Mouse (Mus musculus): ENCODE data around the gene Prps1l3.
"Not testable (repeated sequence)": the region's sequence is repeated elsewhere in the genome, so short reads cannot be mapped to it uniquely, and the experiment has no call there.

The Prps1l3 gene

DNA sequence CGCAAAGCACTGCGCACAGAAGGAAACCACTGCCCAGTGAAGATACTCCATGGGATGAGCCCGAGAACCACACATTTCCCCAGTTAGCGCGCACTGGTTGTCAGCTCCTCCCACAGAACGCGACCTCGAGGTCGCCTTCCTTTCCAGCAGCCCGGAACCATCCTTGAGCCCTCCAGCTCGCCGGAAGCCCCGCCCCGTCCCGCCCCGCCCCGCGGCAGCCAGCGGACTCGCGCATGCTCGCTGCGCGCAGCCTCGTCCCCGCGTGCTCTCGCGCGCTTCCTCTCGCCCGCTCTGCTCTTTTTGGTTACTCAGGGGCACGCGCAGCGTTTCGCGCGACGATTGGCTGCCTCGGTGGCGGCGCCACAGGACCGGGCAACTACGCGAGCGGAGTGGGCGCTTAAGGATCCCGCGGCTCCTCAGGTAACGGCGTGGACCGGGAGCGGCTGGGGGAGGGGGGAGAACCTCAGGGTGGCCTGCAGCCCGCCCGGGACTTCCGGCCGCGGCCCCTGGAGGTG is at the start of gene Prps1l3, which contains the start of gene Mipol1:
Prps1l3 (plus strand) TSS at position 221 of the 515 bp plus-strand sequence.
Mipol1 (plus strand) TSS at position 236 of the 515 bp plus-strand sequence.
- DNase-seq (ENCODE audit: low read depth, low spot score): peak; percentile 93

DNA sequence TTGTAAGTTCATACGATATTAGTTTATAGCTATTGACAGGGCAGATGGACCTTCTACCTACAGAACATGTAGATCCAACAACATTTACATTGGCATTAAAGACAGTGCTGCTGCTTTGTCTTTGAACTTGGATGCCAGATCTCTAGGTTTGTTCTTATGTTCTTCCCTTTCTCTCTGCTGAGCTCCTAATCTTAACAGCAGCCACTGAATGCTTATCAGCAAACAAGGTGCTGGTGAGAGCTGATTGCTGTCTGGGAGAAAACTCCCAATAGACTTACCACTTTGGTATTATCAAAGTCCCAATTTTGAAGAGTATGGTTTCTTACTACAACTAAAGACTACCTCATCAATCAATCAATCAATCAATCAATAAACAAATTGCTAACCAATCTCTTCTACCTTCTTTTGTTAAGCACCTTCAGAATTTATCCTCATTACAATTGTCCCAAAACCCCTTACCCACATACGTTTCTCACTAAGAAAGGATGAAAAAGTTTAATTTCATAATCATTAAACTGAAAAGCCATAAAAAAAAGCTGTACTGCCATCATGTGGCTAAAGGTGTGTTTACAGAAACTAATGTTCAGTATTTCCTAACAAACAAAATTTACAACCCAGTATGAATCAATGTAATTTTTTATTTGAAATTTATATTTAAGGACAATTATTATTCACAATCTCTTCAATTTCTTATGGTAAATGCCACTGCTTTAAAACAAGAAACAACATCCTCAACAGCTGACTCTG is 45.6 kb upstream of the Prps1l3 start:
- DNase-seq (ENCODE audit: low read depth, low spot score): no peak

DNA sequence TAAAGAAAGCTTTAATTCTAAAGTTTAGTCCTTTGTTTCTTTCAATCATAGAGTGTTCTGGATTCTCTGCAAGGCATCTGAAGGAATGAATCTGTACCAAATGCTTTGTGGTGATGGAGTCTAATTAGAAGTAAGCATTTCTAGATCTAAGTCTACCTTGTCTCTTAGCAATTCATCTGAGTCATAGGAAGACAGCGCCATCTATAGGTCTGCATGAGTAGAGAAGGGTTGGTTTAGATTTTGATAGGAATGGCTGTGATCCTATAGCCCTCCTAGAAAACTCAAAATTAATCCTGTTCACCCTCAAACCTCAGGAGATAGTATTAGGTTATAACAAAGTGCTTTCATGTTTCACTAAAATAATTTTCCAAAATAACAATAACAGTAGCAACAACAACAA is 44.7 kb upstream of the Prps1l3 start:
- peak; percentile 51 for DNase-seq (ENCODE audit: low read depth, low spot score)

DNA sequence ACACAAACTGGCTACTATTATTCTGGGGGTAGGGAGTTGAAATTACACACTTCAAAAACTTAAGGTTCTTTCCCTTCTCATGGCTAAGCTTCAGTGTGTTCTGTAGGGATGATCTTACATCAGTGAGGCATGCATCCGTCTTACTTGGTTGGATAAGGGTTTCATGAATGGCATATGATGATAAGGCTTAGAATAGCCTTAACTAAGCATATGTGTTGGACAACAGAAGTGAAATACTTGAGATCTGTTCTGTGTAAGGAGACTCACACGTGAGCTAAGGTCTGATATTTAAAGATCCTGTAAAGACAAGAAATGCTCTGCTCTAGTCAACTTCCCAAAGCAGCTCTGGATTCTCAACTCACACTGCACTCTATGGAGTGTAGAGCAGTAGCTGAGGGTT is 44.1 kb upstream of the Prps1l3 start:
- DNase-seq (ENCODE audit: low read depth, low spot score): no peak

DNA sequence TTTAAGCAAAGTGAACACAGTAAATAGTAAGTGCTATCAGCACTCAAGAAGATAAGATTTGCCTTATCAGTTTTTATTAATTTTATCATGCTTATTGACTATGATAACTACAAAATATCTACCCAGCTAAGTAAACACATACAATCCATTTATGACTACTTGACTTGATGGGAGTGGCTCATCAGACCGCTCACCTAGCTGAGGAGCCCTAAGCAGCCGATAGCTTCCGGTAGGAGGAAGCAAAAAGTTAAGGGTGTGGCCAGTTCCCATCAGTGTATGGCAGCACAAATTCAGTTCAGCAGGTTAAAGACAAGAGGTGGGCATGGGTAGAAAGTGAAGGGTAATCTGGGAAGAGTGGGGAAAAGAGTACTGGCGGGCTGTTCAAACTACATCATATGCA is 43.2 kb upstream of the Prps1l3 start:
- no peak for DNase-seq (ENCODE audit: low read depth, low spot score)

DNA sequence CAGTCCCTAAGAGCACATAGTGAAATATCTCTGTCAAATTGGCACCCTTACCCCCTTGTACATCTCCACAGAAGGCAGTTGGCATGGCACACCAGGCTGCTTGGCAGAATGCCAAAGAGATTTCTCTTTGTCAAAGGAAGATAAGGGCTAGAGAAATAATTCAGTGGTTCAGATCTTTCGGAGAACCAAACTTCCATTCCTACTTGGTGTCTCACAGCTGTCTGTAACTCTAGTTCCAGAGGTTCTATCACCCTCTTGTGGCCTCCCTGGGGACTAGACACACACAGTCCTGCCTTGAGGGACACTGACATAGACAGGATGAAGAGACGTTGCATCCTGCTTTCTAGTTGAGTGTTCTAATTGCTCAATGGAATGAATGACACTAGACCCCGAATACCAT is 35.6 kb upstream of the Prps1l3 start:
- peak; percentile 34 for DNase-seq (ENCODE audit: low read depth, low spot score)

DNA sequence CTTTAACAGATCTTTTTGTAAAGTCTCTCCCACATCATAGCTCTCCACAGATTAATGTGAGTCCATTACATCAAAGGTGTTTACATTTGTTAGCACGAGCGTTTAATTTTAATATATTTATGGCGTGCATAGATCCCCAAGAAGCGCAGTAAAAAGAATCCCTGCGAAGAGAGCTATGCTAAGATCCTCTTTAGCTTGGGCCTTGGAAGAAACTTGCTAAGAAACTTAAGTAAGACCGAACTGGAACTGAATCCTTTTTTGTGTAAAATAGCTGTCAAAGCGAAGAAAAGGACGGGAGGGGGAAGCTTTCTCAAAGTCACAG is 34.0 kb upstream of the Prps1l3 start:
- no peak for DNase-seq (ENCODE audit: low read depth, low spot score)

DNA sequence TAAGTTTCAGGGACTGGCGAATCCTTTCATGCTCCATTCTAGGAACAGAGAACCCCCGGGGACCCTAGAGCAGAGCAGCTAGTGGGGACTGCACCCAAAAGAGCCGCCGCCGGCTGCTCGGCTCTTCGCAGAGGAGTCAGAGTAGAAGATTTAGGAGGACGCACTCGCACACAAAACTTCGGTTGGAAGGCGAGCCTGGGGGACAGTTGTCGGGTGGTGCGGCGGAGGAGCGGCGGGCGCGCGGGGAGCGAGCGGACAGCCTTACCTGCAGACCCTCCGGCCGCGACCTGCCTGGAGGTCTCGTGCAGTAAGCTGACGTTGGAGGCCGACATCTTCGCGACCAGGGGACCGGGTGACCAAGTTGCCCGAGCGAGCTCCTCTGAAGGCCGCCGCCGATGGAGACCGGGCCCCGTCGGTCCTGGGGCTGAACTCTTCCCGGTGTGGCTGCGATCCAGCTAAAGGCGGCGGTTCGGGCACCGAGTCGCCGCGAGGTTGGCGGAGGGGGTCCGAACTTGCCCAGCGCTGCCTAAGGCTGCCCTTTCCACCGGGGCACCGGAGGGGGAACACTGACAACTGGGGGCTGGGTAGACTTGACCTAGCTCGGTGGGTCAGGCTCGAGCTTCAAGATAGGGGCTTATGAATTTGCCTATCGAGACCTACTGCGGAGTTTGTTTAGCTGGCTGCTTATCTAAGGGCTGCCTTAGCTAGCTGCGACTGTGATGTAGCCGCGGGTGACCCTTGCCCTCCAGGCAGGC is 33.4 kb upstream of the Prps1l3 start:
- DNase-seq (ENCODE audit: low read depth, low spot score): peak; percentile 50

DNA sequence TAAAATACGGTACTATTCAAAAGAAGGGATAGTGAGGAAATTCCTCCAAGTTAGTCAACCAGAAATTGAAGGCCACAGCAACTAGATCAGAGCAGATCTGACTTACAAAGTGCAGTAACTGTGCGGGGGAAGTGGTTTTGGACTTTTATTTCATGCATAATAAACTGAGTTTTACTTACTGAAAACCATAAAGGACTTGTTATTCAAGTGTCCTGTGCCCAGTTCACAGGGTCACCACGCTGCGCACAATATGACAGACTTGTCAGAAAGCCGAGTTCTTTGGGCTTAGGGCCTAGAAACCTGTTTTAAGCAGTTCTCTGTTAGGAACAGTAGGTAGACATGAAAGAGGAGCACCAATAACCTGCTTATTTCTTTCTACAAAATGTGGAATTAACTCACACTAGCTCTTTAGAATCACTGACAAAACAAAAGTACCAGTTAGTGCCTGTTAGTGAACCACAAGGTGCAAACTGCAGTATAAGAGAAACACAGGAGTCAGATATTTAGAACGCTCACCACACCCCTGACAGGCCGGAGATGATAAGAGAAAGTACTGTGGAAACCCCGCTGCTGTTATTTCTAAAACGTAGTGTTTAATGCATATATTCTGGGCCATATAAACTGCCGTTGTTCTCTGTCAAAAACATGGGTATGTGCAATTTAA is 32.7 kb upstream of the Prps1l3 start, which contains the start of gene Slc25a21:
Slc25a21 (minus strand) TSS at position 110 of the 664 bp plus-strand sequence.
- no peak for DNase-seq (ENCODE audit: low read depth, low spot score)

DNA sequence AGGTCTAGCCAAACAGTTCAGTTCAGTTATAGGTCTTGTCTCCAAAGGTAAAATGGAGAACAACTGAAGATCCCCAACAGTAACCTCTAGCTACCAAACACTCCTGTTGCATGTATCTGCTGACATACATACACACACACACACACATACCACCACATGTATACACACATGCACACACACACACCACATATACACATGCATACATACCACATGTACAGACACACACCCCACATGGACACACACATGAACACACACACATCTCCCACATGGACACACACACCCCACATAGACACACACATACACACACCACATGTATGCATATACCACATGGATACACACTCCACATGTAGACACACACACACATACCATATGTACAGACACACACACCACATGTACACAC is 31.9 kb upstream of the Prps1l3 start:
- no peak for DNase-seq (ENCODE audit: low read depth, low spot score)

DNA sequence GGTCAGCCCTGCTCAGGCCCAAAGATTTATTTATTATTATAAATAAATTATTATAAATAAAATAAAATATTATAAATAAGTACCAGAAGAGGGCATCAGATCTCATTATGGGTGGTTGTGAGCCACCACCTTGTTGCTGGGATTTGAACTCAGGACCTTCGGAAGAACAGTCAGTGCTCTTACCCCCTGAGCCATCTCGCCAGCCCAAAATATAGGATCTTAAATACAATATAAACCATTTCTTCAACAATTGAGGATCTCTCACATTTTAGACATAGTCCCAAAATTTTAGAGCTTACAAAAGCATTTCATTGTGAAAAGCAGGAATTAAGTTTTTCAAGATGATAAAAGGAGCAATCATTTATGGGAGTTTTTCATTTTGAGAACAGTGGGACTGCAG is 30.8 kb upstream of the Prps1l3 start:
- no peak for DNase-seq (ENCODE audit: low read depth, low spot score)

DNA sequence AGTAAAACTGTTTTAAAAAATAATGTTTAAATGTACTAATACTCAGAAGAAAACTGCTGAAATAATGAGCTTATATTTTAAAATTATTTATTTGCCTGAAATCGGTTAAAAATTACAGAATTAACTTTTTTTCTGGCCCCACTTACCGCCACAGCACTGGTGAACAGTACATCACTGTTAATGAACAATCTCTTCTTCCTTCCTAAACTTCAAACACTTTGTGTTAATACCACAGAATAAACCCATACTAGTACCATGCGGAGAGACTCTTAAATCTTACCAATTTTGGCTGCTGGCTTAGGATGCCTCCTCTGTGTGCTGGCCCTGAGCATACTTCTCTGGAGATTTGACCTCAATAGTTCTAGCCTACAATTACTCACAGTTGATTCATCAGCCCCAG is 28.3 kb upstream of the Prps1l3 start:
- no peak for DNase-seq (ENCODE audit: low read depth, low spot score)

DNA sequence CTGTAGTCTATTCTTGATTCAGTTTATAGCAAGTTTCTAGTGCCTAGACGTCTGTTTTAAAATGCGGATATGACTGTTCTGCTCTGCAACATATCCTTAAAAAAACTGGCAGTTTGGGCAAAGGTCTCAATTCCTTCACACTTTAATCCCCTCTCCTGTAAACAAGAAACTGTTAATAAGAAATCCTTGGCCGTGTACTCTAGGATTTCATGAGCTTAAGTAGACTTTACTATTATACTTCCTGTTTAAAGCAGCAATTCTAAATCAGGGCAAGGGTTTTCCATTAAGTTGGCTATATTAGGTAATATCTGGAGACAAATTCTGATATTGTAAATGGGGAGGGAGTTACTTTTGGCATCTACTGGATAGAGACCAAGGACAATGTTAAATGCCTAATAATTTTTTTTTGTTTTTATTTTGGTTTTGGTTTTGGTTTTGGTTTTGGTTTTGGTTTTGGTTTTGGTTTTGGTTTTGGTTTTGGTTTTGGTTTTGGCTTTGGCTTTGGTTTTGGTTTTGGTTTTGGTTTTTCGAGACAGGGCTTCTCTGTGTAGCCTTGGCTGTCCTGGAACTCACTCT is 25.8 kb upstream of the Prps1l3 start:
- no peak for DNase-seq (ENCODE audit: low read depth, low spot score)

DNA sequence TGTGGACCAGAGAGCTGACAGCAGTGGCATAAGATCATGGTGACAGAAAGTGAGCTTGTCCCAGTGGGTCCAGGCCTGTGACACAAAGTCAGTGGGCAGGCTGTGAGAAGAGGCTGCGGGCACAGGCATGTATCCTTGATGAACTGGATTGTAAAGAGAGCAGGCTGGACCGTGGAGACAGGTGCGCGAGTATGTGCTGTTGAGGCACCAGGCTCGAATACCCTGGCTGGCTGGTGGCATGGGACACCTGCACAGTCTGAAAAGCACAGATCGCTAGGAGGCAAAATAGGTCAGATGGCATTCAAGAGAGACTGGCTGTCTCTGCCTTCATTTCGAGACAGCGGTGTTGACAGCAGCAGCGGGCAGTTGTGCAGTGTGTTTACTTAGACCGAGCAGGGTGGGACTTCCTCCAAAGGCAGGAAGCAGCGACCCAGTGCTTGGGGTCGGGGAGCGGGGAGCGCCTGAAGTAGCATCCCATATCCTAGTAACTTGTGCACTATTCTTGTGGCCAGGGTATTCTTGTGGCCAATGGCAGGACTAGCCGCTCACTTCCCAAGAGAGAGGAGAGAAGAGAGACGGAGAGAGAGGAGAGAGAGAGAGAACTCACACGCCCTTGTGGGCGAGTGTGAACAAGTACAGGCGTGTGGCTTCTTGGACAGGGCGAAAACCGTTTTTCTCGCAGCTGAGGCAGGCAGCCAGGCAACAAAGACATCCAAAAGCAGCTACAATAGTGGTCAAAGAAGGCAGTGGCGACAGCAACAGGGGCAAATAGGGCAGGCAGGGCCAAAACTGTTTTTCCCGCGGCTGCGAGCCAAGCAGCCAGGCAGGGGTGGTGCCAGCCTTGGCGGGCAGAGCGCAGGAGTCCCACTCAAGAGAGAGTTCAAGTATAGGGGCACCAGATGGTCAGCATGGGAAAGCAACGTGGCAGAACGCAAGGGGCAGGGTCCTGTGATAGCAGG is 18.6 kb upstream of the Prps1l3 start:
- peak; percentile 74 for DNase-seq (ENCODE audit: low read depth, low spot score)

DNA sequence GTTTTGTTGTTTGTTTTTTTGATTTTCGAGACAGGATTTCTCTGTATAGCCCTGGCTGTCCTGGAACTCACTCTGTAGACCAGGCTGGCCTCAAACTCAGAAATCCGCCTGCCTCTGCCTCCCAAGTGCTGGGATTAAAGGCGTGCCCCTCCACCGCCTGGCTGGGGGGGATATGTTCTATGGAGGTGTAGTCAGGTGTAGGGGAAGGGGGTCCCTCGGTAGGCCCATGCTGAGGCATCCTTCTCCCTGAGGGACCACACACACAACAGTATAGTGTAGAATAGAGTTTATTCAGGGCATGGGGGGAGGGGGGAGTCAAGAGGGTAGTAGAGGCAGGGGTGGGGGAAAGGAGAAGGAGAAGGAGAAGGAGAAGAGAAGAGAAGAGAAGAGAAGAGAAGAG is 17.7 kb upstream of the Prps1l3 start:
- DNase-seq (ENCODE audit: low read depth, low spot score): not testable (repeated sequence)

DNA sequence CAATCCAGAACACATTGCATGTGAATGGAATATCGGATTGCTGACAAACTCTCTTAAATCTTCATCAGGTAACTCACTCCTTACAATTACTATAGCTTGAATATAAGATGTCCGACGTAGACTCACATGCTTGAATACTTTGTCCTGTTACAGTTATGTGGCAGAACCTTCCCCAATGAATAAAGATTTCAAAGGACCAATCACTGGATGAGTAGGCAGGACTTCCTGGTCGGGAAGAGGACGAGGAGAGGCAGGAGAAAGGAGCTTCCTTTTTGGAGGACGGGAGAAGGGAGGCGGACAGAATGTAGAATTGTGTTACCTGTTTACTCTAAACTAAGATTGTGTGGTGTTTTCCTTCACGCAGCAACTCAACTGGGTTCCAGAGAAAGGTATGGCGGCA is 3.8 kb upstream of the Prps1l3 start:
- peak; percentile 78 for DNase-seq (ENCODE audit: low read depth, low spot score)

DNA sequence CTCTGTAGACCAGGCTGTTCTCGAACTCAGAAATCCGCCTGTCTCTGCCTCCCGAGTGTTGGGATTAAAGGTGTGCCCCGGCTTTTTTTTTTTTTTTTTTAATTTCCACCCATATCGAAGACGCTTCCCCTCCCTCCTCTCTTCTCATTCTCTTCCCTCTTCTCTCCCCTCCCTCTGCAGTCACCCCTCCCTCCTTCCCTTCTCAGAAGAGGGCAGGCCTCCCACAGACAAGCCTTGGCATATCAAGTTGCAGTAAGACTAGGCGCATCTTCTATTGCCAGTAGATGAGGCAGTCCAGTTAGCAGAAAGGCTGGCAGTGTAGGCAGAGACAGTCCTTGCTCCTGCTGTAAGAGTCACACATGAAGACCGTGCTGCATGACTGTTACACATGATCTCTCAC is 2.4 kb upstream of the Prps1l3 start:
- DNase-seq (ENCODE audit: low read depth, low spot score): peak; percentile 21

DNA sequence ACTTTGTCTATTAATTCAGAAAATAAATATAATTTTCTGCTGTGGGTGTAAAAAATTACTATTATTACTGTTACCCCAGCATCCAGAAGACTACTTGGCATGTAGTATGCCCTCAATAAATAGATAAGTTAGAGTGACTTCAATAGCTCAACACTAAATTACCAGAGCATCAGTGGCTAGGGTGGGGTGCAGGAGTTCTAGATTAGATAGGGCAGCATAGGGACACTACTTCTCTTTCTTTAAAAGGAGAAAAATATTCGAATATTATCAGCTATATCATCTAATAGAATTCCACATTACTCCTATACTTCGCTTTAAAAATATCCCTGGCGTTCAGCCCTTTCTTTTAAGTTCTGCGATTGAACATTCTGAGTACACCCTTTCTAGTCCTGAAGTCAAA is 509 bp upstream of the Prps1l3 start:
- no peak for DNase-seq (ENCODE audit: low read depth, low spot score)

DNA sequence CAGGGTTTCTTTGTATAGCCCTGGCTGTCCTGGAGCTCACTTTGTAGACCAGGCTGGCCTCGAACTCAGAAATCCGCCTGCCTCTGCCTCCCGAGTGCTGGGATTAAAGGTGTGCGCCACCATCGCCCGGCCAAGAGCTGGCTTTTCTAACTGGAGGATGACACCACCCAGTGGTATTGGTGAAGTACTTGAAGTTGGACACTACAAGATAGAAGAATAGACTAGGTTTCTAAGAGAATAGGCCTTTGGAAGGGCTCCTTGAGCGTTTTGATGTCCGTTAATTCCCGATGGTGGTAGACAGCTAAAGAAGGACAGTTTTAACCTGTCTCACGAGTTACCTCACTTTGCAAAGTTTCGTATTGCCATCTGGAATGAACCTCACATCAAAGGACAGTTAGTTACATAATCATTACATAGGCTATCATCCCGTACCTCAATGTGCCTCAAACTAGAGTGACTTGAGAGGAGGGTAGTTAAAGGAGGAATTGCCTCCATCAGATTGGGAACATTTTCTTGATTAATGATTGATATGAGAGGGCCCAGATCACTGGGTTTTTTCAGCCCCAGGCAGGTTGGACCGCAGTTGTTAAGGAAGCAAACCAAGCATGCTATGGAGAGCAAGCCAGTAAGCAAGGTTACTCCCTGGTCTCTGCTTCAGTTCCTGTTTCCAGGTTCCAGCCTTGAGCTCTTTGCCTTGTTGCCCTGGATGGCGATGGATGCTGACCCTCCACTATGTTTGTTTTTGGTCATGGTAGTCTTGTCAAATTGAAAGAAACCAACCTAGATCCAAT is 1.1 kb downstream of the Prps1l3 start:
- peak; percentile 74 for DNase-seq (ENCODE audit: low read depth, low spot score)

DNA sequence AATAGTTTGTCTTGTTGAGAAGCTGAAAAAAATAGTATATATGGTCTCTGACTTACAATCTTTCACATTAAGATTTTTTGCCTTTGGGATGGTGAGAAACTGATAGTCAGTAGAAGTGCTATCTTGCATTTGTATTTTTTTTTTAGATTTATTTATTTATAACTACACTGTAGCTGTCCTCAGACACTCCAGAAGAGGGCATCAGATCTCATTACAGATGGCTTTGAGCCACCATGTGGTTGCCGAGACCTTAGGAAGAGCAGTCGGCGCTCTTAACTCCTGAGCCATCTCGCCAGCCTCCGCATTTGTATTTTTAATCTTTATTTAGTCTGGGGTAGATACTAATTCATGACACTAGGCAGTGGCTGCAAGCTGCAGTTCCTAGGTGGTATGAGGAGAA is 3.2 kb downstream of the Prps1l3 start:
- peak; percentile 47 for DNase-seq (ENCODE audit: low read depth, low spot score)

Measured in R1 (cell line).